Mouse (Mus musculus): Measurements from ENCODE around the gene Edc4.
"Not testable (repeated sequence)": the region's sequence is repeated elsewhere in the genome, so short reads cannot be mapped to it uniquely, and the experiment has no call there.

Edc4 gene

DNA sequence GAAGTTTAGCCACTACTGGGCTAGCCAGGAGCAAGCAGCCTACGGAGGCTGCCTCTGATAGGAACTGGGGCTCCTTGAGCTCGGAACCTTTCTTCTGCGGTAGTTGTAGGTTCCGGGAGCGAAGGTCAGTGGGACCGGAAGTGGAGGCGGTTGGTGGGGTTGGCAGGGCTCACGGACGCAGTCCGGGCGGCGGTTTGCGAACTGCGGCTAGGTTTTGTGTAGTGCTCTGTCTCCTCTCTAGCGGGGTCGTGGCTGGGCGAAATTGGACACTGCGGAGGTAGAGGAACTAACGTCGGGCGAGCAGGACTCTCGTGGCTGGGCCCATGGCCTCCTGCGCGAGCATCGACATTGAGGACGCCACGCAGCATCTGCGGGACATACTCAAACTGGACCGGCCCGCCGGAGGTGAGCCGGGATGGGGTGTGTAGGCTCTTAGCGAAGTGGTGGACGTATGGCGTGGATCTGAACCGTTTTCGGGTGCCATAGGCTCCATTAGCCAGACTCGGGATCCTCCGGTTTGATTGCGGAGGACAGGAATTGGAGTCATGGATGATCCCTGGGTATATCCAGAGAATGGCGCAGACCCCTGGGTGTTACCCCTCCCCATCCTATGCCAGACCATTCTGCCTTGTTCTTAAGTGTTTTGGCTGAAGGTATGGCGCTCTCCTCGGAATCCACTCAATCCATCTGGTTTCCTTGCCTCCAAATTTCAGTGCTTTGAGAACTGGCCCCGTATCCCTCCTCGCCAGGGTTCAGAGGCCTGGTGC, at the start of gene Edc4:
TSS of gene Edc4 (plus strand) at position 128 of the 767 bp plus-strand sequence.
- peak; percentile 81 to 84 for DNase-seq (ENCODE audit: low spot score in 2 of 2)

DNA sequence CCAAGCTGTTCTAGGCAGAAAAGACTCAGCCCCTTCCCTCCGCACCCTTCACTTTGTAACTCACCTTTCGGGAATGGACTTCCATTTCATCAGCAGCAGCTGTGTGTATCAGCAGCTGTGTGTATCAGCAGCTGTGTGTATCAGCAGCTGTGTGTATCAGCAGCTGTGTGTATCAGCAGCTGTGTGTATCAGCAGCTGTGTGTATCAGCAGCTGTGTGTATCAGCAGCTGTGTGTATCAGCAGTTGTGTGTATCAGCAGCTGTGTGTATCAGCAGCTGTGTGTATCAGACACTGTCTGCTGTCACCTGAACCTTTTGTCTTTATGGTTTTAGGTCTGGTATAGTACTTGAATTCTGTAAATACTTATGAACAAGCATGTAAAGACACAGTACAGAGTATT, 46.9 kb upstream of the Edc4 start:
- DNase-seq (ENCODE audit: low spot score in 2 of 2) = not testable (repeated sequence)

DNA sequence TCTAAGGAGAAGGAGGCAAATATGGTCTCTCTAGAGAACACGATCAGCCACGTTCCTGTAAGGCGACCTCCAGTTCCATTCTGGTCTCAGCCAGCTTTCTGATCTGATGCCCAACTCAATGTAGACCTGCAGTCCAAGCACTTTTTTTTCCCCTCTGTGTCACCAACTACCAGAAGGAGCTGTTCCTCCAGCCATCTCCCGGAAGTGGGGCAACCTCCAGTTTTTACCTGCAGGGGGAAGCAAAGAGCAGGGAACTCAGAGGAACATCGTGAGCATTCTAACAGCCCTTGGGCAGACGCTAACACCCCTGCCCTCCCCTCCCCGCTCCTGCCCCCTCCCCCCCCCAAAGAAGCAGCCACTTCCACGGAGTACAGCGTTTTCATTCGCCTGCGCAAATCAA, 45.4 kb upstream of the Edc4 start:
- peak in 1 of 2 experiments; percentile 70 for DNase-seq (ENCODE audit: low spot score in 2 of 2)

DNA sequence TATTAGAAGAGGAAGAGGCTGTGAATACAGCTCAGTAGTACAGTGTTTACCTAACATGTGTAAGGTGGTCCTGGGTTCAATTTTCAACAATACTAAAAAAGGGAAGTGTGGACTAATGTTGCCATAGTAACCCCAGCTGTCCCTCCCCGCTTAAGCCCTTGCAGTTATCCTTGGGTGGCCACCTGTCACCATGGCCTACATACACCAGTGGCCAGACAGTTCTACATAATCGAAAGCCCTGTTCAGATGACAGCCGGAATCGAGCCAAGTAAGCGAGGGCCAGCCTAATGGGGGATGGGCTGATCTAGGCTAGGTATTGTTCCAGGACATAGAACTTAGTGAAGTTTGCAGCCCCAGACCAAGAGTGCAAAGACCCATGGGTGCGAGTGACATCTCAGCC, 43.7 kb upstream of the Edc4 start:
- no peak for DNase-seq (ENCODE audit: low spot score in 2 of 2)

DNA sequence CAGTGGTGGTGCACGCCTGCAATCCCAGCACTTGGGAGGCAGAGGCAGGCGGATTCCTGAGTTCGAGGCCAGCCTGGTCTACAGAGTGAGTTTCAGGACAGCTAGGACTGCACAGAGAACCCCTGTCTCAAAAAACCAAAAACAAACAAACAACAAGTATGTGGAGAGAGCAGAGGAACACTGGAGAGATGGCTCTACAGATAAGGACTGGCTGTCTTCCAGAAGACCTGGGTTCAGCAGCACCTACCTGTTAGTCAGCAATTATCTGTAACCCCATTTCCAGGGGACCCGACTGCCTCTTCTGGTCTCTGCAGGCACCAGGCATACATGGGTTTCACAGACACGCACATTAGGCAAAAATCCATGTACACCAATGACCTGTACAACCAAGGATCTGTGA, 41.5 kb upstream of the Edc4 start:
- no peak for DNase-seq (ENCODE audit: low spot score in 2 of 2)

DNA sequence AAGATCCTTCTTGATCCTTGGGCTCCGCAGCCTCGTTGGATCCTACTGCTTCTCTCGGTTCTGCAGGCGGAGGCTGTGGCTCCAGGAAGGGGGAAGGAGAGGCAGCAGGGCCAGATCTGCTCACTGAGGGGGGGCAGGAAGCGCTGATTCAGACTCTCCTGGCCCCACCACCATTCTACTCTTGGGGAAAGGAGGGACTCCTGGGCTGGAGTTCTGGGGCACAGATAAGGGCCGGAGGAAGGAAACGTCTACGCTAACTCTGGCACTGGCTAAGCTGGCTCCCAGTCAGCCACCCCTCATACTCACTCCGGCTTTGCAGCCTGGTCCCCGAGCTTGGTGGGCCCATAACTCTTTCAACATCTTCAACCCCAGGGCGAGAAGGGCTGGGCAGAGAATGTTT, 34.0 kb upstream of the Edc4 start:
- DNase-seq (ENCODE audit: low spot score in 2 of 2) = no peak

DNA sequence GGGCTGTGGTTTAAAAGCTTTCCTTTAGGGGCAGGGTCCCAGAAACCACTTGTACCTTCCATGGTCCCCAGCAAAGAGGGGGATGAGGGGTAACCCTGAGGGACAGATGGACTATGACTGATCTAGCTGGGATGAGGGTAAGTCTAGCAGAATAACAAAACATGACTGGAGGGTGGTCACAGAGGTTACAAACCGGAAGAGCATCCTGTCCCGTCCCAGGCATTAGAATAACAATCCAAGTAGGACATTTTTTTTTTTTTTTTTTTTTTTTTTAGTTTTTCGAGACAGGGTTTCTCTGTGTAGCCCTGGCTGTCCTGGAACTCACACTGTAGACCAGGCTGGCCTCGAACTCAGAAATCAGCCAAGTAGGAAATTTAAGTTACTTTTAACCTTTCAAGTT, 30.7 kb upstream of the Edc4 start:
- no peak for DNase-seq (ENCODE audit: low spot score in 2 of 2)

DNA sequence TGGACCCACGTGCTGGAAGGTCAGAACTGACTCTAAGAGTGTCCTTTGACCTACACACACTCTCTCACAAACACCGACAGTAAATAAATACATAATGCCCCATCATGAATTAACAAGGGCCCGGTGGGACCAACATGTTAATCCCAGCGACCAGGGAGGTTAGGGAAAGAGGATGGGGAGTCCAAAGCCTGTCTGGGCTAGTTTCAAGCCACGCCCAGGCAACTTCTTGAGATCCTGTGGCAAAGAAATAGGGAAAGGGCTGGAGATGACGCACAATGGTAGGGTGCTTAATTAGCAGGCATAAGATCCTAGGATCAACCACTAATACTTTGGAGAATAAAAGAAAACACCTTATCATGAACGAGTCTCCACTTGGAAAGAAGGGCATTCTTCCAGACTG, 30.1 kb upstream of the Edc4 start:
- no peak for DNase-seq (ENCODE audit: low spot score in 2 of 2)

DNA sequence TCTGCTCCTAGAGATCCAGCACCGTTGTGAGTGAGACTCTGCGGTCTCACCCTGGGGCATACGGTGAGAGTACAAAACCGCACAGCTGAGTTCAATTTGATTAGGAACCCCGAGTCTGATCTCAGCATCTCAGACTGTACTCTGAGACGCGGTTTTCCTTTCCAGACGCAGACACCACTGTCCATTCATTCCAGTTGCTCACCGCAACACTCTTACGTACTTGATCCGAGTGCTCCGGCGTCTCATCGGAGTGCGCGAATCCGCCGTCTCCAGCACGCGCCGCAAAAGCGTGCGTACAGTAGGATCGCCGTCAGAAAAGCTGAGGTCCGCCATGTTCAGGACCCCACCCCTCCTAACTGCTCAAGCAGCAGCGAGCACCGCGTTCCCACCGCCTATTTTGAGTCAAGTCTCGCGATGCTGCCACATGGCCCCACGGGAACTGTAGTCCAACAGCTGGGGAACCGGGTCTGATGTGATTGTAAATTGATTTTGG, 29.0 kb upstream of the Edc4 start:
- peak; percentile 84 to 89 for DNase-seq (ENCODE audit: low spot score in 2 of 2)

DNA sequence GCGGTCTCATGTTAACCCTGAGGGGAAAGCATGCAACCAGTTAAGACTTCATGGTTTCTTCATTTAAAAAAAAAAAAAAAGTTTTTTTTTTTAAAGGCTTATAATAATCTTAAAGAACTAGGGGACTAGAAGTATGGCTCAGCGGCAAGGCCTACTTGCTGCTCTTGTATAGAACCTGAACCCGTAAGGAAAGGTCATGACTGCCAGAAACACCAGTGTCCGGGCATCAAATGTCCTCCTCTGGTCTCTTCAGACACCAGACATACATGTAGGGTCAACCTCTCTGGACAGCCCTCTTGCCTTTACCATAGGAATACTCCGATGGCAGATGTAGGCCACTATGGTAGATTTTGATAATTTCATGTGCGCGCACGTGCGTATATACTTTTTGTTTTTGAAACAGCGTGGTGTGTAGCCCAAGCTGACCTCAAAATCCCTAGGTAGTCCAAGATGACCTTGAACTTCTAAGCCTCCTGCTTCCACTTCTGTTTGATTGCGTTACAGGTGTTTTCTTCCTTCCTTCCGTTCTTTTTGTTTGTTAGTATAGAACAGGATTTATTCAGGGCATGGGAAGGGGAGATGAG, 28.4 kb upstream of the Edc4 start:
- DNase-seq (ENCODE audit: low spot score in 2 of 2) = no peak

DNA sequence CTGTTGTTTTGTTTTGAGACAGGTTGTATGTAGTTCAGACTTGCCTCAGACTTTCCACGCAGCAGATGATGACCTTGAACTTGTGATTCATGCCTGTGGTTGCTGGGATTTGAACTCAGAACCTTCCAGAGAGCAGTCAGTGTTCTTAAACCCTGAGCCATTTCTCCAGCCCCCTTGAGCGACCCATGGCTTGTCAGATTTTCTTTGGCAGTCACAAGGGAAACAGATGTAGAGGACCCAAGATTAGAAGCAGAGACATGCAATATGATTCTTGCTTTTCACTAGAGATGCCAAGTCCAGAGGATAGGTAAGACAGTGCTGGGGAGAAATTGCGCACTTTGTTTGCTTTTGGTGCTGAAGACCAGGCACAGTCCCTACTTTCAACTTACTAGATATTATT, 27.5 kb upstream of the Edc4 start, which contains the start of gene Cenpt:
TSS of gene Cenpt (minus strand) at position 101 of the 400 bp plus-strand sequence.
- no peak for DNase-seq (ENCODE audit: low spot score in 2 of 2)

DNA sequence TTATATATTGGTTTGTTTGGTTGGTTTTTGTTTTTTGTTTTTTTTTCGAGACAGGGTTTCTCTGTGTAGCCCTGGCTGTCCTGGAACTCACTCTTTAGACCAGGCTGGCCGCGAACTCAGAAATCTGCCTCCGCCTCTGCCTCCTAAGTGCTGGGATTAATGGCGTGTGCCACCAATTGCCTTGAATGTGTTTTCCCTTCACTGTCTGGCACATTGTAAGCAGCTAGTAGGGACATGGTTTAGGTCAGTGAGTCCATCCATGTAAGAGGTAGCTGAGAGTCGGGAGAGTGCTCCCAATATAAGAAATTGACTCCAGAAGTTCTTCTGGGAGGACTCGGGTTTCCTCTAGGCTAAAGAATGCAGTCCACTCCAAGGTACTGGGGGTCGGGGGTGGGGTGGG, 26.4 kb upstream of the Edc4 start:
- no peak for DNase-seq (ENCODE audit: low spot score in 2 of 2)

DNA sequence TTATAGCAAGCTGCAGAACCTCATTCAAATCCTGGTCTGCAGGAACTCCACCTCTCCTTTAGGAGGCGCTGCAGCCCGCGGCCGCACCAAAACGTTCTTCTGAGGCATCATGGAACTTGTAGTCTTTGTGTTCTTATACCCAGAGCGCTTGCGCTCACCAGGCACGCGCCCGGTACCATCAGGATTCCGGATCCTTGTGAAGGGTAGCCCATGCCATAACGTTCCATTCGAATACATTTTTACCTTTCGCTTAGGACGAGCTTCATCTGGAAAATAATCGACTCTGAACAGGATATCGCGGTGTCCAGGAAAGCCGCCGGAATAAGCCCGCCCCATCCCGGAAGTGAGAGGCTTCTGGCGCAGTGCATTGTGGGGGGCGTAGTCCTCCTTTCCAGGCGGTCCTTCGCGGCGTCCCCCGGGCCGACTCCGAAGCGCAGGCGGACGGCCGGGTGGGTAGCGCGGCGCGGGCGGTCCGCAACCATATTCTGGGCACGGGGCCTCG, 25.9 kb upstream of the Edc4 start, which contains the start of gene Thap11:
TSS of gene Thap11 (plus strand) at position 418 of the 502 bp plus-strand sequence.
- DNase-seq (ENCODE audit: low spot score in 2 of 2) = peak; percentile 88 to 94

DNA sequence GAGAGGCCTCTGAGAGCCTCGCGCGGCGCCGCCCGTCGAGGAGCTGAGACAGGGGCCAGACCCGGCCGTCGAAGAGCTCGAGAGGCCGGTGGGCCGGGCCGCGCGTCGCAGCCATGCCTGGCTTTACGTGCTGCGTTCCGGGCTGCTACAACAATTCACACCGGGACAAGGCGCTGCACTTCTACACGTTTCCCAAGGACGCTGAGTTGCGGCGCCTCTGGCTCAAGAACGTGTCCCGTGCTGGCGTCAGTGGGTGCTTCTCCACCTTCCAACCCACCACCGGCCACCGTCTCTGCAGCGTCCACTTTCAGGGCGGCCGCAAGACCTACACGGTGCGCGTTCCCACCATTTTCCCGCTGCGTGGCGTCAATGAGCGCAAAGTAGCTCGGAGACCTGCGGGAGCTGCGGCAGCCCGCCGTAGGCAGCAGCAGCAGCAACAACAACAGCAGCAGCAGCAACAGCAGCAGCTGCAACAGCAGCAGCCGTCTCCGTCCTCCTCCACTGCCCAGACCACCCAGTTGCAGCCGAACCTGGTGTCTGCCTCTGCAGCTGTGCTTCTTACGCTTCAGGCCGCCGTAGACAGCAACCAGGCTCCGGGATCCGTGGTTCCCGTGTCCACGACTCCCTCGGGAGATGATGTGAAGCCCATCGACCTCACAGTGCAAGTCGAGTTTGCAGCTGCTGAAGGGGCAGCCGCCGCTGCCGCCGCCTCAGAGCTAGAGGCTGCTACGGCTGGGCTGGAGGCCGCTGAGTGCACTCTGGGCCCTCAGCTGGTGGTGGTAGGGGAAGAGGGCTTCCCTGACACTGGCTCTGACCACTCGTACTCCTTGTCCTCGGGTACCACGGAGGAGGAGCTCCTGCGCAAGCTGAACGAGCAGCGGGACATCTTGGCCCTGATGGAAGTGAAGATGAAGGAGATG, 25.2 kb upstream of the Edc4 start:
- DNase-seq (ENCODE audit: low spot score in 2 of 2) = peak; percentile 37 to 50

DNA sequence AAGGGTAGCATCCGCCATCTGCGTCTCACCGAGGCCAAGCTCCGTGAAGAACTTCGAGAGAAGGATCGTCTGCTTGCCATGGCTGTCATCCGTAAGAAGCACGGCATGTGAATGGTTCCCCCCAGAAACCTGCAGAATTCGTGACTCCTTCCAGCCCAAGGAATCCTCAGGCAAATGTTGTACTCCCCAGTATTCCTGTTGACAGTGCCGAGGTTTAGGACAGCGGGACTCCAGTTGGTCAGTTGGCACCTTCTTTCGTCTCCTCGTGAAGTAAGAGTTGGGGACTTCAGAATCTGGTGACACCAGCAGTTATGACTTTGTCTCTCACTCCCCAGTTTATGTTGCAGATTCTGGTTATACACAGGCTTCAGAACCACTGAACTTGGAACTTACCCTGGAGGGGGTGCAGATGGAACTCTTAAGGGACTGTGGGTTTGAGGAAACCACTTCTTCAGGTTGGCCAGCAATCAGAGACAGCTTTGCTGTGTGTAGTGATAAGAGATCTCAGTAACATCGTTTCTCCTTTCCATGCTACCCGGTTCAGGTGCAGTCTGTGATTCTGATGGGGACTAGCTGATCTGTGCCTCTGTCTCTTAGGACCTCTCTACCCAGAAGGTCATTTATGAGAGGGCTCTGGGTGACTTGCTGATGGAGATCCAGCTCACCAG, 24.4 kb upstream of the Edc4 start:
- no peak for DNase-seq (ENCODE audit: low spot score in 2 of 2)

DNA sequence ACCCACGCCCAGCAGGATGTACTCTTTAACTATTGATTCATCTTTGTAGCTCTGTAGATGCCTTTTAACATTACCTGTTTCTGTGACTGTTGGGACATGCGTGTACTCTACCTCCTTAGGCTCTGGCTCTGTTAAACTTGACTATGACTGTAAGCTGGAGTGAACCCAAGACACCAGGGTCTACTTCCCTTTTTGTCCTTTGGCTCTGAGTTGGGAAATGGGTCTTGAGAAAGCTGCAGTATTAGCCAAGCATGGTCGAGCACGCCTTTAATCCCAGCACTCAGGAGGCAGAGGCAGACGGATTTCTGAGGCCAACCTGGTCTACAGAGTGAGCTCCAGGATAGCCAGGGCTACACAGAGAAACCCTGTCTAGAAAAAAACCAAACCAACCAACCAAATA, 22.2 kb upstream of the Edc4 start:
- no peak for DNase-seq (ENCODE audit: low spot score in 2 of 2)

DNA sequence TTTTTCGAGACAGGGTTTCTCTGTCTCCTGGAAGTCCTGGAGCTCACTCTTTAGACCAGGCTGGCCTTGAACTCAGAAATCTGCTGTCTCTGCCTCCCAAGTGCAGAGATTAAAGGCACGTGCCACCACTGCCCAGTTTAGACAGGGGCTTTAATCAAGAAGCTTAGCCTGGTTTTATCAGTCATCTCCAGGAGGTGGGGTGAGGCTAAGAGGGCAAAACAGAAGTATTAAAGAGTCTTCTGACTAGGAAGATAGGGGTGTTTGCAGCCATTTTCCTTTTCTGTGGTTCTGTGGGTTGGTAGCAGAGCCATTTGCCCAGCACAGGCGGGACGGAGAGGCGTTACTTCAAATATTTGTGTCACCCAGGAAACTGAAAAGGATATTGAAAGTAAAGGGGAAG, 21.4 kb upstream of the Edc4 start:
- DNase-seq (ENCODE audit: low spot score in 2 of 2) = no peak

DNA sequence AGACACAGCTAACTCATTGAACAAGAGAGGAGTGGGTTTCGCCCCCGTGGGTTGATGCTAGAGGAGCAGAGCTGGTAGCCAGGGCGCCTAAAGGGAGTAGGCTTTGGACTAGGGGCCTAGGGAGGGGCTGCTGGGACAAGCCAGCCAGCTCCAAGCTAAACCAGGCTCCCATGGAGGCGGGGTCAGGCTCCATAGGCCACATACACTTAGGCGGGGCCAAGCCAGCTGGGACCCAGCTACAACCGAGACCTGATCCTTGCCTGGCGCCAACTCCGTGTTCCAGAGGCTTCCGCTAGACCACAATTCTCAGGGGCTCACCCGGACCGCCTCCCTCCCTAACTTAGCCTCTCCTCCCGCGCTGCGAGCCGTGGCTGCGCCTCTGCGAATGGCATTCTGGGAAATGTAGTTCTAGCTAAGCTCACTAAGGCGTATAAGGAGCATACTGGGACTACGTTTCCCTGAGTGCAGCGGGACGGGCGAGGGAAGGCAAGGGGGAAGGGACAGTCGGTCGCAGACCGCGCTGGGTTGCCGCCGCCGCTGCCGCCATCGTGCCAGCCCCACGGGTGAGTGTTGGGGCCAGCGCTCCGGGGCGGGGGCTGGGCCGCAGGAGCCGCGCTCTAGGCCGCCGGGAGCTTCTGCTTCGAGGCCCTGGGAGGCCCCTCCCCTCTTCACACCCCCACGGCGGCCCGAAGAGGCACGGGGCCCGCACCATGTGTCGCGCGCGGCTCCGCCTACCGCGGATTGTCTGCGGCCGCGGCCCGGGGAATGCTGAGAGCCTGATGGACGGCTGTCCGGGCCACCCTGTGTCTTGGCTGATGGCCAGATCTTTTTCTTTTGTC, 20.3 kb upstream of the Edc4 start, which contains the start of gene Nutf2:
TSS of gene Nutf2 (plus strand) at position 438 of the 839 bp plus-strand sequence.
- DNase-seq (ENCODE audit: low spot score in 2 of 2) = peak; percentile 98 to 99

DNA sequence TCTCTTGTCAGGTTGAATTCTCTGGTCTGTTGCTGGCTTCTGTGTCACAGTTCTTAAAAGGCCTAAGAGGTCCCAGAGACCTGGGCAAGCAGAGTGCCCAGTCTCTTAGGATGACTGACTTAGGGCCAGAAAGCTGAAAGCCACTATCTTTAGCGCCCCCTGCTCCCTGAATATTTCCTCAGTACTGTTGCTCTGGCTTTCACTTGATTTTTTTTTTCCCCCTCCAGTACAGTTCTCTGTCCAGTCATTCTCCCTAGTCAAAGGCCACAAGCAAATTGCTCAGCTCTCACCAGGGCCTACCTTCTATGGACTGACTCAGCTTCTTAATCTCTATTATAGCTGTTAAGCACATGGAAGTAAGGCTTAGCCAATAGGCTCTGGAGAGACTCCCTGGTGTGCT, 18.7 kb upstream of the Edc4 start:
- no peak for DNase-seq (ENCODE audit: low spot score in 2 of 2)

DNA sequence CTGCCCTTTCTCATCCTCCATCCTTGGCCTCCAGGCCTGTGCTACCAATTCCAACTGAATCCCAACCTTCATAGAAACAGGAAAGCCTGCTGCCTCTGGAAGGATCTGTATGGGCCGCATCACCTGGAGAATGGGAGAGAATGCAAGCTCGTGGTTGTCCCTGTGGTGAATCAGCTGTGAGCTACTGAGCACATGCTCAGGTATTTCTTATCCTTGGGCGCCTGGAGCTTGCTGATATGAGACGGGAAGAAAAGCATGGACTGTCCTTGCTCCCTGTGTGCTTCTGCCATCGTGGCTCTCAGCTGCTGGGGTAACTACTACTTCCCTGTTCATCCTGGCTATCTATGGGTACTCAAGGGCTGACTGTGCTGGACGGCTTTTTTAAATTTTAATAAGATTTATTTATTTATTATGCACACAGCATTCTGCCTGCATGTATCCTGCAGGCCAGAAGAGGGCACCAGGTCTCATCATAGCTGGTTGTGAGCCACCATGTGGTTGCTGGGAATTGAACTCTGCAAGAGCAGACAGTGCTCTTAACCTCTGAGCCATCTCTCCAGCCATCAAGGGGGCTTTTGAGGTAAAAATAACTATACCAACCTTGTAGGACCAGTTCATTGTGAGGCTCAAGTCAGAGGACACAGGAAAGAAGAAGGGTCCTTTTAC, 14.2 kb upstream of the Edc4 start:
- DNase-seq (ENCODE audit: low spot score in 2 of 2) = no peak

Data from heart, adult 9 months (tissue).